Mouse (Mus musculus) urinary bladder, postnatal 14 days (tissue): ENCODE results near the gene Rhox3e.
"Not testable (repeated sequence)": the region's sequence is repeated elsewhere in the genome, so short reads cannot be mapped to it uniquely, and the experiment has no call there.

Experiments used
- DNase-seq: peaks from one replicate; pipeline ENCODE4 v3.0.0; 2021; ENCODE audit warnings: low spot score

Gene Rhox3e

DNA sequence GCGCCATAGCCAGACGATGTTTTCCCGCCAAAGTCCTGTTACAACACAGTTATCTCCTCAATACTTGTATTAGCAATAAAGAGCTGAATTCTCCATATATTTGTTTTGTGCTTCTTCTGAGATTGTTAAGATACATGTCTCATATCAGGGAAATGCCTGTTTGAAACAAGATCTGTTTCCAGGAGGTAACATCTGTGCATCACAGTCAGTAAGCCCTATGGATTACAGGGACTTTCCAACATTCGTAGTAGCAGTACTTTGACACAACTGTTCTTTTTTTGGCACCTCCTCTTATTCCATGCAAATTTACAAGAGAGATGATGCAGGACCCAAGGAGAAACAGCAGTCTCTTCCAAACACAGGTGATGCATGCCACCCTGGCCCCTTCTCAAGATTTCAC lies at the start of gene Rhox3e:
Gene Rhox3e (plus strand): TSS at position 301 of the 400 bp plus-strand sequence.
- DNase-seq: not testable (repeated sequence)

- not testable (repeated sequence) for DNase-seq
These were observed 27.8 kb upstream of the Rhox3e start, which contains the start of gene Rhox4d for GRCm38 (mm10) chrX:37514059-37514458. Gene Rhox4d (plus strand): TSS chrX:37514359.

DNA sequence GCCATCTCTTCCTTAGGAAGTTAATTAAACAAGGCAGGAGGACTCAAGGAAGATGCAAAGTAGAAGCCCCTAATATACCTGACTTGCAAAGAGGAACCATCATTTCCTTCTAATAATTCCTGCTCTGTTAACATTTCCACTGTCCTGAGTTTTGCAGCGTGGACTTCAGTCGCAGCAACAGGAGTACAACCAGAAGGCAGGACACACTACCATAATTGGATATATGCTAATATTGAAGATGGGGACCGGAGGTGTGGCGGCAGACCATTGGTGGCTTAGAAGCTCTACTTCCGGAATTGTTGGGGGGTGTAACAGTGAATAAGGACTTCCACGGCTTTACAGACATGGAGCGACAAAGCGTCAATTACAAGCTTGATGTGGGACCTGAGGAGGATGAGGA lies 11.7 kb upstream of the Rhox3e start, which contains the start of gene Rhox2e:
Gene Rhox2e (plus strand): TSS at position 301 of the 400 bp plus-strand sequence.
- not testable (repeated sequence) for DNase-seq

GRCm38 (mm10) chrX:37557112-37557511 lies 15.3 kb downstream of the Rhox3e start, which contains the start of gene Rhox4e:
Gene Rhox4e (plus strand): TSS chrX:37557412.
- not testable (repeated sequence) for DNase-seq

DNA sequence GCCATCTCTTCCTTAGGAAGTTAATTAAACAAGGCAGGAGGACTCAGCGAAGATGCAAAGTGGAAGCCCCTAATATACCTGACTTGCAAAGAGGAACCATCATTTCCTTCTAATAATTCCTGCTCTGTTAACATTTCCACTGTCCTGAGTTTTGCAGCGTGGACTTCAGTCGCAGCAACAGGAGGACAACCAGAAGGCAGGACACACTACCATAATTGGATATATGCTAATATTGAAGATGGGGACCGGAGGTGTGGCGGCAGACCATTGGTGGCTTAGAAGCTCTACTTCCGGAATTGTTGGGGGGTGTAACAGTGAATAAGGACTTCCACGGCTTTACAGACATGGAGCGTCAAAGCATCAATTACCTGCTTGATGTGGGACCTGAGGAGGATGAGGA lies 29.3 kb downstream of the Rhox3e start, which contains the start of gene Rhox2f:
Gene Rhox2f (plus strand): TSS at position 301 of the 400 bp plus-strand sequence.
- DNase-seq: not testable (repeated sequence)

DNA sequence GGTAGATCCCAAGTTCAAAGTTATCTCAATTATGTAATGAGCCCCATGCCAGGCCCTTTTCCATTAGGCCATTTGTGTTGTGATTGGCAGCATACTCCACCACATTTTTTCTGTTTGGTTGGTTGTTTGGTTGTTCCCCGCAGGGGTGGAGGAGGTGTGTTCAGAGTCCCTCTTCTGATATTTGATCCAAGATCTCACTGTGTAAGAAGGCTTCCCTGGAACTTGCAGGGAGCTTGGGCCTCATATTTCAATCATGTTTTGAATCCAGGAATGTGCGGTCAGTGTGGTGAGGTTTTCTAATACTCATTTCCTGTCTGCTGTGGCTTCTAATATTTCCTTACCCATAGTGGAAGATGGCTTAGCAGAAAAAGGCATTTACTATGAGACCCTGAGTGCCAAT lies 30.8 kb downstream of the Rhox3e start:
- DNase-seq: not testable (repeated sequence)

DNA sequence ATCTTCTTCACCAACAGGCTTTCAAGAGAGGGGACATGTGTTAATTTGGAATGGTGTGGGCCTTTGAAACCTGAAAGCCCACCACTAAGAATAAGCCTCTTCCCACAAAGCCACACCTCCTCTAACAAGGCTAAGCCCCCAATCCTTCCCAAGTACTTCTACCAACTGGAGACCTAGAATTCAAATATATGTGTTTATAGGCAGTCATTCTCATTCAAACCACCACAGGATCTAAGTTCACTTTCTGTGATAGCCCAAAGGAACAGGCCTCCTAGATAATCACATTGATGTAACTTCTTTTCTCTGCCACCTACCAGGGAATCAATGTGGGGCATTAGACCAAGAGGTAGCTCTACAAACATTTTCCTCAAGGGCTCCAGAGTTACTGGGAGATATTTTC lies 38.9 kb downstream of the Rhox3e start, which contains the start of gene Rhox3f:
Gene Rhox3f (plus strand): TSS at position 301 of the 400 bp plus-strand sequence.
- DNase-seq: not testable (repeated sequence)
